8 mouse cellular contexts compared by ENCODE assay signal in the genomic region with DNA sequence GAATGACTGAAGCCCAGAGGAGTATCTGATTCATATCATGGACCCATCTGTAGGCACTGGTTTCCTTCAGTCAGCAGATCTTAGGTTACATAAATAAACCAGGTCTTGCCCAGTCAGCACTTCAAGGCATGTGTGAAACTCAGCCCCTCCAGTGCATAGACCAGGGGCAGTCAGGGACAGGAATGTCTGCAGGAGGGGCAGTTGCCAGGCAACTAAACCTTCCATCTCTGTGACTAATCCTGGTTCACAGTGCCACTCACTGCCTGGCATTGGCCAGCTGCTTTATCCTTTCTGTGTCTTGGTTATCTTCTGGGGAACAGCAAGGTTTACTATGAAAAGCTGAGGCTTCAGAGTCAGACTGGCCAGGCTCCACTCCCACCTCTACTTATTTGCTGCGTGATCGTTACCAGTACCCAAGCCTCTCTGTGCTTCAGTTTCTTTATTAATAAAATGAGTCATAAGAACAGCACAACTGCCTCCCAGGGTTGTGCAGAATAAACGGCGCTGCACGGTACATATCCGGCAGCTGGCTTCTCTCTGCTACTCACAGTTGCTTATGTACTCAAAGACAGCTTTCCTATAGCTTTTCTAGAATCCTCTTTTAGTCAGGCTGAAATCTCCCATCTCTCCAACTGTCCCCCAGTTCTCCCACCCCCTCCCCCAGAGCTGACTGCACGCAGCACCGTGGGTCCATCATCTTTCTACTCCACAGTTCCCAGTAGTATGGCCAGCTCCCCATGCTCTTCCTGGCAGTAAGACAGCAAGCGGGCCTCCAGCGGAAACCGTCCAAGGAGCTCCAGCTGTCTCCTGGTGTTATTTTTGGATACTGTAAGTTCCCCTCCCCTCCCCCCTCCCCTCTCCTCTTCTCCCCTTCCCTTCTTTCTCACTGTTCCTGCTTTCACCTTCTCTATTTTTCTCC. TPM values are rescaled to one million over a fixed set of nuclear protein-coding genes. Genes with fewer than 3 reads are reported as not detected.
DNase-seq lines count a peak whose midpoint lies in the region; ATAC-seq and TF ChIP-seq lines count a peak whose summit lies in the region.
"Had no signal": no experiment of that assay in that cellular context is flagged by ENCODE, and none has a peak within 500 bp of the region (broad histone marks: within the 10 kb centered on the region; RNA-seq: fewer than 3 reads in every experiment).

No protein-coding gene starts in this region.

- no peaks in the 10 kb centered on the region for H3K27me3 ChIP-seq in C2C12 (ENCODE audit: control insufficient read depth, insufficient read depth, insufficient read length)
- no peaks in the 10 kb centered on the region for H3K27me3 ChIP-seq in intestine, embryonic 14.5 days (replicated peaks; ENCODE audit: control insufficient read depth, insufficient read depth, low read length)
- no peaks in the 10 kb centered on the region for H3K27me3 ChIP-seq in stomach, postnatal 0 days (ENCODE audit: control insufficient read depth, insufficient read depth, low read length)

- H3K9ac ChIP-seq in intestine, embryonic 14.5 days (ENCODE audit: low read length) = peak overlapping the region; percentile 38; the same call in 1 of the 2 replicates
- no peak overlapping the region for H3K9ac ChIP-seq in stomach, postnatal 0 days (ENCODE audit: low read length)
- H3K9ac ChIP-seq: liver, embryonic 14.5 days had no signal

- no peak overlapping the region for H3ac ChIP-seq in C2C12 (ENCODE audit: control insufficient read depth, insufficient read length, low read depth)

- no peaks in the 10 kb centered on the region for H3K9me3 ChIP-seq in intestine, embryonic 14.5 days (ENCODE audit: control insufficient read depth, low read length)
- H3K9me3 ChIP-seq in stomach, postnatal 0 days (ENCODE audit: control insufficient read depth, low read length) = no peaks in the 10 kb centered on the region

- no peak overlapping the region for H3K4me3 ChIP-seq in C2C12 (ENCODE audit: insufficient read depth, poor library complexity, severe bottlenecking)
- no peak overlapping the region for H3K4me3 ChIP-seq in intestine, embryonic 14.5 days (ENCODE audit: low read depth, low read length)
- no peak overlapping the region for H3K4me3 ChIP-seq in stomach, postnatal 0 days (ENCODE audit: low read depth, low read length)

- peaks cover 17% of the 10 kb centered on the region for H3K79me3 ChIP-seq in C2C12 (ENCODE audit: low read depth)

- no peak for TF ChIP-seq CTCF in C2C12 (IDR thresholded peaks at IDR 0.05; ENCODE audit: control insufficient read depth, insufficient read depth, insufficient read length)
- TF ChIP-seq CTCF in stomach, postnatal 0 days (IDR thresholded peaks at IDR 0.05; ENCODE audit: low read depth) = 0 out of 2 replicates have a peak, but pooled peaks have one; percentile 1

- H3K4me2 ChIP-seq in intestine, embryonic 14.5 days (ENCODE audit: low read length) = peak overlapping the region; percentile 30
- peak overlapping the region; percentile 11 for H3K4me2 ChIP-seq in stomach, postnatal 0 days (replicated peaks; ENCODE audit: low read depth)

- H3K4me1 ChIP-seq in intestine, embryonic 14.5 days (replicated peaks; ENCODE audit: control insufficient read depth, insufficient read depth, low read length) = peaks cover 26% of the 10 kb centered on the region
- no peaks in the 10 kb centered on the region; the same call in 1 of the 2 replicates for H3K4me1 ChIP-seq in stomach, postnatal 0 days (replicated peaks; ENCODE audit: control insufficient read depth, insufficient read depth)

- peak; percentile 47 for DNase-seq in 3134 (ENCODE audit: extremely low read depth, insufficient read length, low spot score)
- peak; percentile 57 to 77 for DNase-seq in gastrocnemius, adult 8-10 months (ENCODE audit: low spot score in 2 of 2)
- DNase-seq in intestine, embryonic 14.5 days (ENCODE audit: low spot score) = no peak
- DNase-seq in lung, postnatal 4 days = peak; percentile 40 to 81
- DNase-seq in stomach, postnatal 0 days (ENCODE audit: low spot score) = no peak
- DNase-seq in thymus, postnatal 14 days = no peak

- H3K36me3 ChIP-seq in C2C12 (ENCODE audit: control insufficient read depth, insufficient read depth) = no peaks in the 10 kb centered on the region
- H3K36me3 ChIP-seq in intestine, embryonic 14.5 days (ENCODE audit: control insufficient read depth, insufficient read depth, low read length) = no peaks in the 10 kb centered on the region
- no peaks in the 10 kb centered on the region for H3K36me3 ChIP-seq in stomach, postnatal 0 days (ENCODE audit: control insufficient read depth, insufficient read depth, low read length)

- H3K27ac ChIP-seq in intestine, embryonic 14.5 days (ENCODE audit: low read depth) = peak overlapping the region; percentile 94
- peak overlapping the region; percentile 88 for H3K27ac ChIP-seq in stomach, postnatal 0 days (replicated peaks)
- H3K27ac ChIP-seq: liver, embryonic 14.5 days had no signal

- H3K79me2 ChIP-seq in C2C12 (ENCODE audit: control insufficient read depth, insufficient read depth) = peaks cover 19% of the 10 kb centered on the region

- TF ChIP-seq EP300 in stomach, postnatal 0 days (optimal IDR thresholded peaks at IDR 0.05) = no peak

- WGBS in intestine, embryonic 14.5 days = 36% methylated on average over 11 of the region's 11 CpGs
- WGBS in stomach, postnatal 0 days = 26% methylated on average over 11 of the region's 11 CpGs

- peak; percentile 48 for ATAC-seq in intestine, embryonic 14.5 days (replicated peaks; ENCODE audit: low FRiP score, low TSS enrichment, low read depth)
- ATAC-seq in stomach, postnatal 0 days (ENCODE audit: low FRiP score, low TSS enrichment) = peak; percentile 38; the same call in 1 of the 2 replicates

TF ChIP-seq in C2C12, 6 proteins besides CTCF, POLR2A, EP300 and RAD21:
- TF ChIP-seq USF1 (IDR thresholded peaks at IDR 0.05; ENCODE audit: low read depth) (no peak), MYOG (IDR thresholded peaks at IDR 0.05; ENCODE audit: control insufficient read depth, extremely low read depth, insufficient read length) (no peak), MYOD1 (IDR thresholded peaks at IDR 0.05; ENCODE audit: control insufficient read depth, insufficient read length, low read depth) (peak; percentile 5), CEBPB (IDR thresholded peaks at IDR 0.05; ENCODE audit: low read depth) (no peak)

RNA-seq across cellular contexts. Expression of gene Ccdc86, which starts 3.2 kb away (rescaled TPM):
- 31.3 TPM for polyA plus RNA-seq in C2C12 (2012; fragmentation: generic; extraction: Trizol)
- total RNA-seq in gastrocnemius, adult 8-10 months (2022) = 10 to 100 TPM; 13.4 to 14.5 (median 13.9) TPM
- 29.7 and 32.4 TPM in 2 replicates for polyA plus RNA-seq in intestine, embryonic 14.5 days (2014; fragmentation: Nextera tagmentation; extraction: Ambion mirVana)
- polyA plus RNA-seq in stomach, postnatal 0 days (2015; fragmentation: Nextera tagmentation; extraction: Ambion mirVana) = 13.9 and 15.4 TPM in 2 replicates

RNA-seq across cellular contexts. Expression of gene Ptgdr2, which starts 15.3 kb away (rescaled TPM):
- 0.07 TPM for polyA plus RNA-seq in C2C12 (2012; fragmentation: generic; extraction: Trizol)
- total RNA-seq in gastrocnemius, adult 8-10 months (2022) = not detected
- polyA plus RNA-seq in intestine, embryonic 14.5 days (2014; fragmentation: Nextera tagmentation; extraction: Ambion mirVana) = 0.07 TPM in 1 of 2 replicates, not detected in the other
- 0.06 and 0.07 TPM in 2 replicates for polyA plus RNA-seq in stomach, postnatal 0 days (2015; fragmentation: Nextera tagmentation; extraction: Ambion mirVana)

RNA-seq across cellular contexts. Expression of gene Ms4a10, which starts 22.2 kb away (rescaled TPM):
- not detected for polyA plus RNA-seq in C2C12 (2012; fragmentation: generic; extraction: Trizol)
- not detected for total RNA-seq in gastrocnemius, adult 8-10 months (2022)
- polyA plus RNA-seq in intestine, embryonic 14.5 days (2014; fragmentation: Nextera tagmentation; extraction: Ambion mirVana) = 7.9 TPM in 2 replicates
- 0.13 TPM in 1 of 2 replicates, not detected in the other for polyA plus RNA-seq in stomach, postnatal 0 days (2015; fragmentation: Nextera tagmentation; extraction: Ambion mirVana)

RNA-seq across cellular contexts. Expression of gene Zp1, which starts 31.8 kb away (rescaled TPM):
- not detected for polyA plus RNA-seq in C2C12 (2012; fragmentation: generic; extraction: Trizol)
- total RNA-seq in gastrocnemius, adult 8-10 months (2022) = not detected
- polyA plus RNA-seq in intestine, embryonic 14.5 days (2014; fragmentation: Nextera tagmentation; extraction: Ambion mirVana) = not detected in 2 replicates
- 0.08 and 0.17 TPM in 2 replicates for polyA plus RNA-seq in stomach, postnatal 0 days (2015; fragmentation: Nextera tagmentation; extraction: Ambion mirVana)
- polyA plus RNA-seq: liver, embryonic 14.5 days had no signal

RNA-seq across cellular contexts. Expression of gene Ms4a15, which starts 40.8 kb away (rescaled TPM):
- not detected for polyA plus RNA-seq in C2C12 (2012; fragmentation: generic; extraction: Trizol)
- not detected for total RNA-seq in gastrocnemius, adult 8-10 months (2022)
- polyA plus RNA-seq in intestine, embryonic 14.5 days (2014; fragmentation: Nextera tagmentation; extraction: Ambion mirVana) = 0.24 and 0.34 TPM in 2 replicates
- polyA plus RNA-seq in stomach, postnatal 0 days (2015; fragmentation: Nextera tagmentation; extraction: Ambion mirVana) = 0.10 TPM in 1 of 2 replicates, not detected in the other
- polyA plus RNA-seq: liver, embryonic 14.5 days had no signal

Comparison
In these comparisons a context has a peak if more than half of its experiments do, and no peak if none do; other contexts are left out.
1. DNase-seq: peak in 3134 (single experiment), gastrocnemius, adult 8-10 months (2 of 2) and lung, postnatal 4 days (2 of 2); none in intestine, embryonic 14.5 days (single experiment), stomach, postnatal 0 days (single experiment) and thymus, postnatal 14 days (single experiment).